Mouse (Mus musculus) adrenal gland, postnatal 10 days (tissue): Measurements from ENCODE around the gene Orai1. TPM values are rescaled to one million over a fixed set of nuclear protein-coding genes. Genes with fewer than 3 reads are reported as not detected.
"Not testable (repeated sequence)": the region's sequence is repeated elsewhere in the genome, so short reads cannot be mapped to it uniquely, and the experiment has no call there.

Experiments
- DNase-seq: peaks from one replicate; pipeline ENCODE4 v3.0.0; 2021; ENCODE audit warnings: mixed read lengths
- long read RNA-seq, 2 experiments: library from polyadenylated mRNA; stranded (forward); transcript quantifications; one replicate each; pipeline ENCODE4 v2.0.0; 2021
- total RNA-seq, 2 experiments: library from RNA; stranded (reverse); gene quantifications; 2 replicates each; pipeline ENCODE4 v1.2.3; 2021

The Orai1 gene
- total RNA-seq, result 10 to 100 TPM; 13.2 to 14.6 TPM
- long read RNA-seq, experiment 1, transcript Orai1-202 (2 exons, 1,875 nt), result major isoform, 46 of 56 reads
- long read RNA-seq, experiment 1, partial matches to known transcripts, result 8 of 56 reads
- long read RNA-seq, experiment 1, other reads (novel, unspliced or antisense), result 2 of 56 reads
- long read RNA-seq, experiment 2, transcript Orai1-202 (2 exons, 1,875 nt), result major isoform, 12 of 16 reads
- long read RNA-seq, experiment 2, partial matches to known transcripts, result 0 of 16 reads
- long read RNA-seq, experiment 2, other reads (novel, unspliced or antisense), result 4 of 16 reads

DNA sequence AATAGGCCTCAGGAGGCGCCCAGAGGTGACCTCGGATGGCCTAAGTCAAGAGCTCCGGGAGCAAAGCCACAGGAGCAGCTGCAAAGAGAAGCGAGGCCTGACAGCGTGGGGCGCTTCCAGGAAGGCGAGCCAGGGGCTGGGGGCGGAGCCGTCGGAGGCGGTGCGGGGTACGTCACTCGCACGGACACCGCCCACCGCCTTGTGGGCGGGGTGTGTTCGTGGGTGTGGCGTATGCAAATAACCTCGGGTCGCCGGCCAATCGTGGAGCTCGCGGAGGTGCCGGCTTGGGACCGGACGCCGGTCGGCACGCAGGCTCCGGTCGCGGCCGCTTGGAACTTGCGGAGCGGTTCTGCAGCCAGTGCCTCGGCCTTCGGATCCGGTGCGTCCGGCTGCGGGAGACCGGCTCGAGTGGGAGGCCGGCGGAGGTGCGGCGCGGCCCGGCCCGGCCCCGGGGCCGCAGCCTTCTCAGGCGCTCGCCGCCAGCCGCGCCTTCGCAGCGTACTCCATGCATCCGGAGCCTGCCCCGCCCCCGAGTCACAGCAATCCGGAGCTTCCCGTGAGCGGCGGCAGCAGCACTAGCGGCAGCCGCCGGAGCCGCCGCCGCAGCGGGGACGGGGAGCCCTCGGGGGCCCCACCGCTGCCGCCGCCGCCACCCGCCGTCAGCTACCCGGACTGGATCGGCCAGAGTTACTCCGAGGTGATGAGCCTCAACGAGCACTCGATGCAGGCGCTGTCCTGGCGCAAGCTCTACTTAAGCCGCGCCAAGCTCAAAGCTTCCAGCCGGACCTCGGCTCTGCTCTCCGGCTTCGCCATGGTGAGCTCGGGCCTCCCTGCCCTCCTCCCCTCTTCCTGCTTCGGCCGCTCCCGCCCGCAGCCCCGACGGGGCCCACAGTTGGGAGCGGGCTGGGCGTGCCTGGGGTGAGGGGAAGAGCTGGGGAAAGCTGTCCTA, at the start of gene Orai1:
Orai1 (plus strand) TSS at position 322 of the 949 bp plus-strand sequence.
- DNase-seq, result peak; percentile 99

DNA sequence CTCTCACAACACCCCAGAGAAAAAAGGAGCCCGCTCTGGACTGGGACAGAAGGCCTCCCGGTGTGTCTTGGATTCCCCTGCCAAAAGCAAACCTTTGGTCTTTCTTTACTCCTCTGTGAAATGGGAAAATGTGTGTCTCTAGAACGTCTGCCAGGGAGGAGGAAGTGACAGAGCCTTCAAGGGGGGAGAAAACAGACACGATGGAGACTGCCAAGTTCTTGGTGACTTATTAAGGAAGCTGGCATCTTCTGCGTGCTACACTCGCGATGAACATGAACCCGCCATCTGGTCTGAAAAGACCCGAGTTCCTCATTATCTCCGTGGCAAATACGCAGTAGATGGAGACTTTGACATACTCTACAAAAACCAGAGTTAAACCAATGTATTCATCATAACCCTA, 49.4 kb upstream of the Orai1 start:
- DNase-seq, result no peak

DNA sequence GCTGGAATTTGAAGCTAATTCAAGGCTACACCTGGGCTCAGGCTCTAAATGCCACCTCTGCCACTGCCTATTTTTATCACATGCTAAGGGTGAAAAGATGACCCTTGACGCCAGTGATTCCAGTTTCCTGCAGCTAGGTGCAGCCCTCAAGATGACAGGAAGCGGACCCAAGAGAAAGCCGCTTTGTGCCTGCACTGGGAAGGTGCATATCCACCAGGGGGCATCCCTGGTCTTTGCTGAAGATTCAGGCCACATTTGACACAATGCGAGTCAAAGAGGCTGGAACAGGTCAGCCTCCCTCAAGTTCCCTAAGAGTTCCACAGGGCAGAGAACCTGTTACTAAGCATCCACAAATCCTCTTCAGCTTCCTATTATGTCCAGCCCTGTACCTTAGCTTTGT, 46.6 kb upstream of the Orai1 start:
- DNase-seq, result peak; percentile 87

DNA sequence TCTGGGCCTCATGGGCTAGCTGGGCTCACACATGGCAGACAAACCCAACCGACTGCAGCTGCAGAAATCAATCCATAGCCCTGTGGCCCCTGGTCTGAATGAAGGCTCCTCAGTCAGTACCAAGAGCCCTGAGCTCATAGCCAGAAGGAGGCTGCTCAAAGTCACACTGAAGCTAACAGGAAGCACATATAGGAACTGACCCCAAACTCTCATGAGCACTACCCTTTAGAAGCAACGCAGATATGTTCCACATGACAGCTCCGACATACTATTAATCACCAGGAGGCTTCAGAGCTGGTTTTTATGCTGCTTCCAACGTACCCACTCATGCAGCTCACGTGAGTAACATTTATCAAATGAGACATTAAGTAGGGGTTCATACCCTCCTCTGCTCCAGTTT, 44.8 kb upstream of the Orai1 start:
- DNase-seq, result no peak

DNA sequence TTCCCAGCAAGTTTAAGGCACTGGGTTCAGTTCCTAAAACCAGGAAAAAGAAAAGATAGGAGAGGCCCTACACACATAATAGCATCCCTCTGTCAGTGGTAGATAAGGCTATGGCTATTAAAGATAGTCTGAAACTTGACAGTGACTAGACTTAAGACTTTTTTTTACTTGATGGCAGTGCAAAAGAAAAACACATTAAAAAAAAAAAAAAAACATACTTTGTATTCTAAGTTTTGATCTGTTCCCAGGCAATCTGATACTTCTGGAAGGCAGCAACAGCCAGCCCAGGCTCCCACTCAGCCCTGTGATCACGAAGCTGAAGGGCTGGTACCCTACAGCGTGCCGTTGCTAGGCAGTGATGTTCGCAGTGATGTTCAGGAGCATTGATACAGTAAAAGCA, 43.4 kb upstream of the Orai1 start:
- no peak for DNase-seq

DNA sequence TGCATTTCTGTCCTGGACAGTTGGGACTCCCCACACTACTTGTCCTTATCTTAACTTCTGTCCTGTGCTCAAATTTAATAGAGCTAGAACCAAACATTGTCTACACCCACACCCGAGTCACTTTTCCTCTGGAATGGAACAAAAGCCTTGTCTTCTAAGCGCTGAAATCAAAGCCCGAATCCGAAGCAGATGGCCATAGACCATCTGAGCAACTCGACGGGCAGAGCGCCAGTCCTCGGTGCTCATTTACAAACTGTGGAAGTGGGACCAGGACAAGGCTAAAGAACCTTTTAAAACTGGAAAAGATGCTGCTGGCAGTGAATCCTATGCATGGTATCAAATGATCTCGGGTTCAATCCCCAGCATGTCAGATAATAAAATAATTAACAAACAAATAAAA, 42.8 kb upstream of the Orai1 start:
- DNase-seq, result no peak

DNA sequence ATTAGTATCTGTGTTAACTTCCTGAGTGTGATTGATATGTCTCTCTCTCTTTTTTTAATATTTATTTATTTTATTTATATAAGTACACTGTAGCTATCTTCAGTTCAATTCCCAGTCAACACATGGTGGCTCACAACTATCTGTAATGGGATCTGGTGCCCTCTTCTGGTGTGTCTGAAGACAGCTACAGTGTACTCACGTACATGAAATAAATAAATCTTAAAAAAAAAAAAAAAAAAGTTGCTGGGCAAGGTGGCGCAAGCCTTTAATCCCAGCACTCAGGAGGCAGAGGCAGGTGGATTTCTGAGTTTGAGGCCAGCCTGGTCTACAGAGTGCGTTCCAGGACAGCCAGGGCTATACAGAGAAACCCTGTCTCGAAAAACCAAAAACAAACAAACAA, 40.2 kb upstream of the Orai1 start:
- not testable (repeated sequence) for DNase-seq

DNA sequence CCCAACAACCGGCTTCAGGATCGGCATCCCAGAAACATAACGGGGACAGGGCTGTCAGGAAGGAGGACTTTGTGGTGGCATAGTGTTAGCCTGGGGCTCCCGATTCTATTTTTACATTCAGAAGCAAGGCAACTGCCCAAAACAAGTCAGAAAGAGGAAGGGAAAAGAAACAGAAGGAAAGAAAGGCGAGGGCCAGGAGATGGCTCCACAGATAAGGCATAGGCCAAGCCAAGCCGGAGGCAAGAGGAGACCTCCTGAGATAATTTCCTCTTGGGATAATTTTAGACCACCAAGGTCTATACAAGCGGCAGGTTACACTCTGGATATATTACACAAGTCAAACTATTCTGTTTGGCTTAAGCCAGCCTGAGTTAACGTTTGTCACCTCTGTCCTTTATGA, 35.9 kb upstream of the Orai1 start:
- DNase-seq, result no peak

DNA sequence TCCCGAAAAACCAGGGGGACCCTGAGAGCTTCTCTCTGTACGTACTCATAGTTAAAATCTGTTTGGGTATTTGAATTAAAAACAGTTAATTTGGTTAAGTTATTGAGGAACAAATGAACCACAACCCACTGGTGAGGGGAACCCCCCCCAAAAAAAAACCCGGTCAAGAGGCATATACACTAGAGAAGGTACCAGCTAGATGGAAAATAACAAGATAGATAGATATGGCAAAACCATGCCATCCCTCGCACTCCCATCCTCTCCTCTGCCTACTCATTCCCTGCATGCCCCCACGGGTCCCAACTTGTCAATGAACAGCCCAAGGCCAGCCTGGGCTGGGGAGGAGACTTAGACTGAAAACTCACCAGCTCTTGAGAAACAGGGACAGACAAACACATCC, 30.4 kb upstream of the Orai1 start:
- no peak for DNase-seq

DNA sequence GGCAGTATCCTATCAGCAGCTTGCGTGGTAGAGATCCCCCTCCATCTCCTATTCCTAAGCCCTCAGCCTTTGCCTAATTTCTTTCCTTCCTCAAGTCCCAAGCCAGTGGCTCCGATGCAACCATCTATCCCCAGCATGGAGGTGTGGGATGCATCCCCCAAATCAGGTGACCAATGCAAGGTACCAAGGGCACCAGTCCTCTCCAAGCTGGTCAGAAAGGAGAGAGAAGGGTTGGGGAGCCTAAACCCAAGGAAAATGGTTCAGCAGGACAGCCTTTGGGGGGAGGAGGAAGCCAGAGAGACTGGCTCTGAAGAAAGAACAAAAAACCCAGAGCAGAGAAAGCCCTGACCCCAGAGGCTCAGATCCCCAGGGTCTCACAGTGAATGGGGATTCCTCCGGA, 29.6 kb upstream of the Orai1 start:
- no peak for DNase-seq

DNA sequence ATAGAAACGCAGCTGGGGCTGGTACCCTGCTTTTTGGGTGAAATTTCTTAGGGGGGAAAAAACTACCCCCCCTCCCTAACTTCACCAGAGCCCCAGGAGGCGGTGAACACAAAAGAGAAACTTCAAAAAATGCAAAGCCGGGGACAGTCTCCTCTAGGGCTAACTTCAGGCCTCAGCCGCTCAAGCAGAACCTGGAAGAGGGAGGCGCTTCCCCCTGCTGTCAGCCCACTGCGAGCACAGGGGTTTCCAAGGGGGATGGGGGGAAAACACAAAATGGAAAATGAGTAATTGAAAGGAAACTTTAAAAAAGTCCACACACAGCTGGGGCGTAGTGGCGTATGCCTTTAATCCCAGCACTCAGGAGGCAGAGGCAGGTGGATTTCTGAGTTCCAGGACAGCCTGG, 28.8 kb upstream of the Orai1 start:
- no peak for DNase-seq

DNA sequence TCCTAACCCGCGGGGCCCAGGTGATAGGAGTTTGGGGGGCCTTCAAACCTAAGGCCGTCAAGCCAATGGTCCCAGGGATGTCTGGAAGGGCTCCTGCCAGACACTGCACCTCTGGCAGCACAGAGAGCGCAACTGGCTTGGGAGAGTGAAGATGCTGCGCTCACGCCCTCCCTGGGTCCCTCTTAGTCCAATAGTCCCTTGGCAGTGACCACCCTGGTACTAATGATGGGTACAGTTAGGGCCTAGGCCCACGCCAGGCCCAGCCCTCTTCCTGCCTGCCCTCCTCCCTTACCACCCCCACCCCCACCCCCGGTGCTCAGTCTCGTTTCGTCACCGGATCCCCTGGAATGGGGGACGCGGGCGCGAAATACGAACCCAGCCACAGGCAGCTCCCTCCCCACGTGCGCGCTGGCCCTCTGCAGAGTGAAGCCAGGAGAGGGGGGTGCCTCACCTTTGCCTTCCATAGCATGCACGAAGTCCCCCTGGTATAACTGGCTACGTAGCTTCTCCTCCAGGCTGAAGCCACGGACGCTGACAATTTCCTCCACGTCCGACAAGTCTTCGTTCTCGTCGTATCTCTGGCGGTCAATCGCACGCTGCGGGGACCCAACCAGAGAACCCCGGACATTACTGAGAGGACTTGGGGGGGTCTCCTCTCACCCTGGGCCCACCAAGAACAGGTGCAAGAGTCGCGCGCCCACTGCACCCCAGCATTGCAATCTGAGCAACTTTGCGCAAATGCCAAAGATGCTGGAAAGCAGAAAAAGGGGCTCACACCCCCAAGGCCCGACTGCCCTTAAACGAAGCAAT, 27.5 kb upstream of the Orai1 start:
- peak; percentile 56 for DNase-seq

DNA sequence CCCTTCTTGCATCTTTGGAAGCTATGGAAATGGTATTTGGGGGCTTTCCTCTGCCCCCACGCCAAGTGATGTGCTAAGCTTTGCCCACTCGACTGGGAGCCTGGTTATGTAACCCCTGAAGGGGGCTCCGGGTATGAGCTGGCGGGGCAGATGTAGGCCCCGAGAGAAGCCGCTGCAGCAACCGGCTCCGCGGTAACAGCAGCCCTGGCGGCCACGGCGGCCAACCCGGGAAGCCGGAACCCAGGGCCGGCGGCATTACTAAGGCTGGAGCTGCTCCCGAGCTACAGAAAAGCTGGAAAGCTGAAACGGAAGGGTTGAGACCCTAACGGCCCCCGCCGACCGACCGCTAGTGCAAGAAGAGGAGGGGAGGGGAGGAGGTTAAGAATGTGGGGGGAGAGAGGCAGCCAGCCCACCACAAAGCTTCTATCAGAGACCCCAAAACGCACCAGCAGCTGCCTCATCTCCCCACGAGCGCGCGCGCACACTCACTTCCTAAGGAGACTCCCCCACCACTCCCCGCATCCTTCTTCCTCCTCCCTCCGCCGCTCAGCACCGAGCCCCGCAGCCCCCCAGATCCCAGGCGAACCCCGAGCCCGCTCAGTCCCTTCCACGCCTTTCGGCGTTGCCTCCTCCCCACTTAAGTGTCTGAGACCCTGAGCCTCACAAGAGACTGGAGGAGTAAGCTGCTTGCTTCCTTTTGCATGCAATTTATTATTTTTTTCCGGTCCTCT, 26.7 kb upstream of the Orai1 start:
- peak; percentile 64 for DNase-seq

DNA sequence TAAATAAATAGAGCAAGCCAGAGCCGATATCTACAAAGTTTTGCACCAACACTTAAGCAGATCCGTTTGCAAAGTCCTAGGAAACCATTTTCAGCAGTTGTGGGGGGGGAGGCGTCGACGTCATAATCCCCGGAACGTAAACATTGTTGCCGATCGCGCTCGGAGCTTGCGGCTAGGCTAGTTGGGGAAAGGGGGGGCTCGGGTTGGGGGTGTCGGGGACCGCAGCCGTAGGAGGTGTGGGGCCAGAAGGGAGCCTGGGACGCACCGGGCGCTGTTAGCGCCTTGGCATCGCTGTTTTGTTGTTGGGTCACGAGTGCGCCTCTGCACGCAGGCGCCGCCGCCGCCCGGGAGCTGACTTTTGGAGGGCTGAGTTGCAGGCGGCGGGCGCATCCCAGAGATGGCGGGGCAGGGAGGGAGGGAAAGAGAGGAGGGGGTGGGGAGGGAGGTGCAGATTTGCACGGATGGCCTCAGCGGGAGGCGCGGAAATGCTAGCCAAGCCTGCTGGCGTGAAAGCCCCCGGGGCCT, 25.8 kb upstream of the Orai1 start:
- DNase-seq, result peak; percentile 80

DNA sequence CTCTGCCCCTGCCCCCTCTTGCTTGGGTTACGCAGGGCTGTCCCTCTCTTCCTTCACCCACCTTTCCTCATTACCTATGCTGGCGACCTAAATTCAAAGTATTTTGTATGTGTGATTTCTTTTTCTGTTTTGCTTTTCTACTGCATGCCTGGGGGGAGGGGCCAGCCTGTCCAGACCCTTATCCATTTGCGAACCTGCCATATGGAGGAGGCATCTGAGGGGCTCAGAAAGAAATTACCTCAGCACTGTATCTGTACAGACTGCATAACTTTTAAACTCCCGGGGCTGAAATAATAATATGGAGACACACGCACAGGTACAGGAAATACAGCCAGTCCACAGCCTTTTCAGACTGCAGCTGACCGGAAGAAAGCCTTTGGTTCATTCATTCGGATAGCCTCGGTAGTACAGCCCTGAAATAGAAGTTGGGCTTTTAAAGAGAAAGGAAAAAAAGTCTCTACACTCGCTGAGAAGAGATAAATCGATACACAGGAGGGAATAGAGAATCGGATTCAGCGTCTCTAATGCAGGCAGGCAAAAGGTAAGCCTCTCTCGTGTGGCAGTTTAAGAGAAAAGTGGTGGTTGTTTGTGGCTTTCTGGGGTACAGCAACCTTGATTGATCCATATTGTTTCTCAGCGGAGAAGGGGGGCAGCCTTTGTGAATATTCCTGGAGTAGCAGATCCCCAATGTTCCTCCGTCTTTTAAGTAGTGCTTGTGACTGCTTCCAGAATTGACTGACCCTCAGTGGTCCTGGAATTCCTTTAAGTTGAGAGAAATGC, 25.1 kb upstream of the Orai1 start, which contains the start of gene Kdm2b:
Kdm2b (minus strand) TSS at position 273 of the 780 bp plus-strand sequence.
- DNase-seq, result peak; percentile 36

DNA sequence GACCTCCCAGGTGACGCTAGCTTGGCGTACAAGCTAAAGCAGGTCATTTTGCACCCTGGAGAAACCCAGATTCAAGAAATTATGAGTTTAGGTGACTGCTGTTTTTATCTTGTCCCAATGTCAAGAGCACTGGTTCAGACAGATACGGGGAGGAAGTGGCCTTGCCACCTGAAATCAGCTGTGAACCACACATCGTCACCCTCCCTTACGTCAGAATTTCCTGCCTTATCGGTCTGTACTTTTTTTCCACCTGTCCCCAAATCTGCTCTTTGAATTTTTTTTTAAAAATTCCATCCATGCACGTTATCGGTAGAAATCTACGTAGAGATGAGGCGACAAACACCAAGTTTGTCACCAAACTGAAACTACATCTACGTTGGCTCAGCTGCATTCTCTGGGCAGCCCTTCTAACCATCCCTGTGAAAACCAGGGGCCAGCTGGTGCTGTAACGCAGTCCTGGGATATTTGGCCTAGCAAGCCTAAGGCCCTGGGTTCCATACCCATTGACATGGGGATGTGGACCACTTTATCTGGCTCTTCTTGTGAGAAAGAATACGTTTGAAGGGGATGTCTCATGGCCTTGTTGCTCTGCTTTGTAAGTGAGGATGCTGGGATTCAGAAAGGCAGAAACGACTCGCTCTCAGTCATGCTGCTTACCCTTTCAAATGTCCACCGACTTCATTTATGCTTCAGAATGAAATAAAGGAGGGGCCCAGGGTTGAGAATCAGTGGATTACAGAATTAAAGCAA, 24.3 kb upstream of the Orai1 start:
- no peak for DNase-seq

DNA sequence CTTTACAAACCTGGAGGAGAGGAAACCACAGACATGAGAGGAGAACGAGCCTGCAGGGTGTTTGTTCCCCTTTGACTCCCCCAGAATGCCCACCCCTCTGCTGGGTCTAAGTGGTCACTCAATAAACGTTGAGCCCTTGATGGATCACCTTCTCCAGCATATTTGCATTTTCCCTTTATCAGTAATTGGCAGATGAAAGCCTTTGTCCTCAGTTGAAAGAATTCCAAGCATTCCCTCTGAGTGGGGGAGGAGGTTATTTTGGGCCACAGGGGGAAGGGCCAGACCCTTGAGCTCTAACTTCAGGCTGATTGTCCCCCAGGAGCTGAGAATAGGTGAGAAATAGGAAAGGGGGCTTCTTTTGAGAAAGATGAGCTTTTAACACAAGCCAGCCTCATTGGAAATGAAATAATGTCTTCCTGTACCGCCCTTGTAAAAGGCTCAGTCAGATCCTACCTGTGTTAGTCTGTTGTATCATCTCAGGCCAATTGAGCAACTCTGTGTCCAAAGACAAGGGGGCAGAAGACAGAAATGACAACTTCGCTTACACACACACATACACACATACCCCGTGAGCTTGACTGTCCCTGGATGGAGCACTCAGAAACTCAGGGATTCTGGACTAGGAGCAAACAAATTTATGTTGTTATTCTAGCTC, 23.4 kb upstream of the Orai1 start:
- no peak for DNase-seq

DNA sequence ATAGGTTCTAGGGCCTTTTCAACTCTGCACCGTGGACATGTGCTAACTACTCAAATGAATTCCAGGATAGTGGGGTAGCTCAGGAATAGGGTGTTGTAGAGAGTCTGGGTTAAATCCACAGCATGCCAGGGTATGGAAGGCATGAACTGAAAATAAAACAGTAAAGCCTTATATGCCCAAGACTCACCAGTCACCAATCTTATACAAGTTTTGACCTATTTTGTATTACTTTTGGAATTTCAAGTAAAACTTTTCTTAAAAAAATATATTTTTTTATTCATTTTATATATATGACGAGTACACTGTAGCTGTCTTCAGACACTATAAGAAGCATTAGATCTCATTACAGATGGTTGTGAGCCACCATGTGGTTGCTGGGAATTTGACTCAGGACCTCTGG, 21.1 kb upstream of the Orai1 start:
- DNase-seq, result no peak

DNA sequence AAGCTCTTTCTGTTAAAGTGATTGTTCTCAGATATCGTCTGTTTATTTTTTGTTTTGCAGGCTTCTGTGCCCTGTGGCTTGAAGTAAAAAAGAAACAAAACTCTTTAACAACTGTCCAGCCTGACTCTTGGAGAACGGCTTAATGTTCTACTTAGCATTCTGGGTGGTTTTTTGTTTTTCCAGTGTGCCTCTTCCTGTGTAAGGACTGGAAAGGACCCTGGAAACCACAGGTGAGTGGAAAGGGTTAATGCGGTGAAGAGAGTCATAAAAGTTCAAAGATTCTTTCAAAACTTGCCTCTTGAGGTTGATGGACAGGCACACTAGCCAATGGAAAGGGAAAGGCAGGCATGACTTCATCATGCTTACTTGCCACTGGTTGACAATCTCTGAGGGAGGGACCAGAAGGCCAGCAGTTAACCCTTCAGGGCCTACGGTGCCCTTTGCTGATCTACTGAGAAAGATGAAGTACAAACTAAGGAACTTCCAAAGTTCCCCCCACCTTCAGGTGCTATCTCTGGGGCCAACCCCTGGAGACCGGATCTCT, 20.5 kb upstream of the Orai1 start:
- DNase-seq, result peak; percentile 94
